Mouse (Mus musculus): ENCODE results near the gene Akap8l.

DNA sequence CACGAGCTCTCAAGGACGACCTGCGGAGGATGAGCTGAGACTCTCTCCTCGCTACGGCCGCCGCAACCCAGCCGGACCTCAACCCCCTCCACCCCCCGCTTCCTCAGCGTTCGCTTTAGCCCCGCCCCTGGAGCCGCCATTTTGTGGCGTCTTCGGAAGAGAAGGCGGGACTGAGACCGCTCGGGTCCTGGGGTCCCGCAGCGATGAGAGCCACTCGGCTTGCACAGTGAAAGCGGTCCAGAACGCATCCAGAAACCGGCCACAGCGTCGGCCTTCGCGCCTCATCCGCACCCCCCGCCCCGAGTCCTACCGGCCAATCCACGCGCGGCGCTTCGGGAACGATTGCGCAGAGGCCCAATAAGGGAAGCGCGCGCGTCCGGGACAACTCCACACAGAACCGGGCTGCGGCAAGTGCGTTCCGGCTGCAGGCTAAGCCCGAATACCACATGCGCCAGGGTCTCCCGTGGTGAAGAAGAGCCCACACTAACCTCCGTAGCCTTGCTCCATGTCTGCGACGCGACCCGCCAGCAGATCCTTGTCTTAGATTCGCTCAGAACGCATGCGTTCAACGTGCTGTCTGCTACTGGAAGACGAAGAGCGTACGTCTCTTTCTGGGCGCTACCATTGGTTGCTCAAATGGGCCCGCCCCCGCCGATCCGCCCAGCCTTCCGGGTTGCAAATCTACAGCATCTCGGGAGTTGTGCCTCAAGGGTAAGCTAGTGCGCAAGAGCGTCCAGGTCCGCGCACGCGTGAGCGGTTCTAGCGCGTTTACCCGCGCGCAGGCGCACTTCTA is 29.6 kb downstream of the Akap8l start, which contains the start of gene Akap8:
- peak; percentile 2; the same call in 1 of the 2 replicates for TF ChIP-seq CTCF (IDR thresholded peaks at IDR 0.05; ENCODE audit: borderline replicate concordance, extremely low read depth, insufficient read depth, insufficient read length)
- peak; percentile 58; the same call in 1 of the 2 replicates for TF ChIP-seq POLR2A (IDR thresholded peaks at IDR 0.05; ENCODE audit: borderline replicate concordance, extremely low read depth, insufficient read depth, insufficient read length, poor library complexity, severe bottlenecking)
